Mouse (Mus musculus) MEL (cell line): ENCODE data around the gene Fcer1g.

Experiments
- CTCF ChIP-seq, 3 experiments: IDR thresholded peaks in 2 of 3; conservative IDR thresholded peaks in 1 of 3; 2 replicates each; pipeline ENCODE4 v1.5.1; 2011 to 2012; ENCODE audit warnings: low read length in 3 of 3, low read depth in 2 of 3, mild to moderate bottlenecking in 2 of 3, improper control_type of control experiment in 1 of 3, inconsistent platforms in 1 of 3, mixed read lengths in 1 of 3, moderate library complexity in 1 of 3; ENCODE audit not compliant: control insufficient read depth in 1 of 3, insufficient read depth in 1 of 3, poor library complexity in 1 of 3, severe bottlenecking in 1 of 3
- EP300 ChIP-seq, 2 experiments: IDR thresholded peaks; 2 replicates each; pipeline ENCODE4 v1.6.1; 2011; ENCODE audit warnings: improper control_type of control experiment in 2 of 2, low read length in 2 of 2, low read depth in 1 of 2, mild to moderate bottlenecking in 1 of 2
- GATA1 ChIP-seq: IDR thresholded peaks from 2 replicates; pipeline ENCODE4 v1.6.1; 2011; ENCODE audit warnings: low read depth, low read length, improper control_type of control experiment
- POLR2A ChIP-seq, 2 experiments: IDR thresholded peaks; 2 replicates each; pipeline ENCODE4 v1.6.1; 2011 to 2012; ENCODE audit warnings: low read length in 2 of 2, mild to moderate bottlenecking in 2 of 2, control low read depth in 1 of 2, improper control_type of control experiment in 1 of 2, low read depth in 1 of 2, moderate library complexity in 1 of 2; ENCODE audit not compliant: control insufficient read depth in 1 of 2, insufficient read depth in 1 of 2, poor library complexity in 1 of 2
- POLR2AphosphoS5 ChIP-seq: IDR thresholded peaks from 2 replicates; pipeline ENCODE4 v1.6.1; 2012; ENCODE audit warnings: low read depth, borderline replicate concordance, mild to moderate bottlenecking, inconsistent platforms, low read length, moderate library complexity, mixed read lengths
- USF1 ChIP-seq: IDR thresholded peaks from 2 replicates; pipeline ENCODE4 v1.6.1; 2014; ENCODE audit warnings: low read depth, mild to moderate bottlenecking, inconsistent platforms, low read length, improper control_type of control experiment, moderate library complexity
- USF2 ChIP-seq, 2 experiments: IDR thresholded peaks; 2 replicates each; pipeline ENCODE4 v1.6.1; 2011 to 2012; ENCODE audit warnings: improper control_type of control experiment in 2 of 2, low read length in 2 of 2, borderline replicate concordance in 1 of 2, inconsistent platforms in 1 of 2, low read depth in 1 of 2, mild to moderate bottlenecking in 1 of 2; ENCODE audit not compliant: insufficient read depth in 1 of 2

GRCm38 (mm10) chr1:171245353-171245752 lies 11.2 kb upstream of the Fcer1g start:
- TF ChIP-seq USF2 (IDR thresholded peaks at IDR 0.05; ENCODE audit: borderline replicate concordance in 1 of 2, insufficient read depth in 1 of 2, low read depth in 1 of 2, low read length in 2 of 2) = no peak
- no peak for TF ChIP-seq GATA1
- TF ChIP-seq CTCF (IDR thresholded peaks at IDR 0.05 in 2 of 3, conservative IDR thresholded peaks at IDR 0.05 in 1 of 3; ENCODE audit: control insufficient read depth in 1 of 3, insufficient read depth in 1 of 3, low read depth in 2 of 3, low read length in 3 of 3, poor library complexity in 1 of 3, severe bottlenecking in 1 of 3) = no peak
- no peak for TF ChIP-seq POLR2A (IDR thresholded peaks at IDR 0.05; ENCODE audit: control insufficient read depth in 1 of 2, insufficient read depth in 1 of 2, low read depth in 1 of 2, low read length in 2 of 2, poor library complexity in 1 of 2)
- no peak for TF ChIP-seq POLR2AphosphoS5
- no peak for TF ChIP-seq USF1
- no peak for TF ChIP-seq EP300 (IDR thresholded peaks at IDR 0.05; ENCODE audit: low read depth in 1 of 2, low read length in 2 of 2)
